Mouse (Mus musculus) MEL (cell line): ENCODE data around the gene Wasl.

Experiments
- CTCF ChIP-seq, 3 experiments: IDR thresholded peaks in 2 of 3; conservative IDR thresholded peaks in 1 of 3; 2 replicates each; pipeline ENCODE4 v1.5.1; 2011 to 2012; ENCODE audit warnings: low read length in 3 of 3, low read depth in 2 of 3, mild to moderate bottlenecking in 2 of 3, improper control_type of control experiment in 1 of 3, inconsistent platforms in 1 of 3, mixed read lengths in 1 of 3, moderate library complexity in 1 of 3; ENCODE audit not compliant: control insufficient read depth in 1 of 3, insufficient read depth in 1 of 3, poor library complexity in 1 of 3, severe bottlenecking in 1 of 3
- EP300 ChIP-seq, 2 experiments: IDR thresholded peaks; 2 replicates each; pipeline ENCODE4 v1.6.1; 2011; ENCODE audit warnings: improper control_type of control experiment in 2 of 2, low read length in 2 of 2, low read depth in 1 of 2, mild to moderate bottlenecking in 1 of 2
- ETS1 ChIP-seq: IDR thresholded peaks from 2 replicates; pipeline ENCODE4 v1.6.1; 2012; ENCODE audit warnings: low read depth, mild to moderate bottlenecking, inconsistent platforms, low read length, improper control_type of control experiment, moderate library complexity
- GATA1 ChIP-seq: IDR thresholded peaks from 2 replicates; pipeline ENCODE4 v1.6.1; 2011; ENCODE audit warnings: low read depth, low read length, improper control_type of control experiment
- JUND ChIP-seq: IDR thresholded peaks from 2 replicates; pipeline ENCODE4 v1.6.1; 2011; ENCODE audit warnings: low read depth, mild to moderate bottlenecking, improper control_type of control experiment, low read length
- MAFK ChIP-seq: IDR thresholded peaks from 2 replicates; pipeline ENCODE4 v1.6.1; 2011; ENCODE audit warnings: low read depth, mild to moderate bottlenecking, low read length, improper control_type of control experiment, borderline replicate concordance
- POLR2A ChIP-seq, 2 experiments: IDR thresholded peaks; 2 replicates each; pipeline ENCODE4 v1.6.1; 2011 to 2012; ENCODE audit warnings: low read length in 2 of 2, mild to moderate bottlenecking in 2 of 2, control low read depth in 1 of 2, improper control_type of control experiment in 1 of 2, low read depth in 1 of 2, moderate library complexity in 1 of 2; ENCODE audit not compliant: control insufficient read depth in 1 of 2, insufficient read depth in 1 of 2, poor library complexity in 1 of 2

- TF ChIP-seq EP300 (IDR thresholded peaks at IDR 0.05; ENCODE audit: low read depth in 1 of 2, low read length in 2 of 2): no peak
- TF ChIP-seq MAFK: no peak
- TF ChIP-seq GATA1: no peak
- no peak for TF ChIP-seq ETS1
- no peak for TF ChIP-seq POLR2A (IDR thresholded peaks at IDR 0.05; ENCODE audit: control insufficient read depth in 1 of 2, insufficient read depth in 1 of 2, low read depth in 1 of 2, low read length in 2 of 2, poor library complexity in 1 of 2)
- no peak for TF ChIP-seq CTCF (IDR thresholded peaks at IDR 0.05 in 2 of 3, conservative IDR thresholded peaks at IDR 0.05 in 1 of 3; ENCODE audit: control insufficient read depth in 1 of 3, insufficient read depth in 1 of 3, low read depth in 2 of 3, low read length in 3 of 3, poor library complexity in 1 of 3, severe bottlenecking in 1 of 3)
- no peak for TF ChIP-seq JUND
Measured at GRCm38 (mm10) chr6:24613918-24614317, 50.9 kb downstream of the Wasl start.
